Mouse (Mus musculus): ENCODE measurements around the gene Keap1. TPM values are rescaled to one million over a fixed set of nuclear protein-coding genes. Genes with fewer than 3 reads are reported as not detected.
"Not testable (repeated sequence)": the region's sequence is repeated elsewhere in the genome, so short reads cannot be mapped to it uniquely, and the experiment has no call there.

Keap1 gene
- polyA plus RNA-seq, 1 experiment from 2014 or later: 78.5 TPM

GRCm38 (mm10) chr9:21196521-21197433, 42.4 kb downstream of the Keap1 start:
- H3K9me3 ChIP-seq (ENCODE audit: control insufficient read depth, low read length): no peaks in the 10 kb centered on the region
- H3K36me3 ChIP-seq (ENCODE audit: control insufficient read depth, insufficient read depth): no peaks in the 10 kb centered on the region
- peaks cover 18% of the 10 kb centered on the region for H3K4me1 ChIP-seq (replicated peaks; ENCODE audit: control insufficient read depth, insufficient read depth, low read length)
- H3K4me3 ChIP-seq (replicated peaks; ENCODE audit: low read length): peak overlapping the region; percentile 59
- ATAC-seq: peak; percentile 85
- peak overlapping the region; percentile 43; the same call in 1 of the 2 replicates for H3K27ac ChIP-seq (ENCODE audit: low read length)
- no peaks in the 10 kb centered on the region for H3K27me3 ChIP-seq (replicated peaks; ENCODE audit: control insufficient read depth, insufficient read depth, low read length)
- H3K9ac ChIP-seq (replicated peaks; ENCODE audit: low read depth, low read length): peak overlapping the region; percentile 69
- peak overlapping the region; percentile 64 for H3K4me2 ChIP-seq (ENCODE audit: low read length)
- 20% methylated on average over 18 of the region's 19 CpGs for WGBS

GRCm38 (mm10) chr9:21195736-21196505, 43.2 kb downstream of the Keap1 start:
- H3K4me3 ChIP-seq (replicated peaks; ENCODE audit: low read length); H3K9me3 ChIP-seq (ENCODE audit: control insufficient read depth, low read length); H3K9ac ChIP-seq (replicated peaks; ENCODE audit: low read depth, low read length); H3K36me3 ChIP-seq (ENCODE audit: control insufficient read depth, insufficient read depth); H3K27ac ChIP-seq (ENCODE audit: low read length); H3K4me2 ChIP-seq (ENCODE audit: low read length); H3K27me3 ChIP-seq (replicated peaks; ENCODE audit: control insufficient read depth, insufficient read depth, low read length): not testable (repeated sequence)
- 47% methylated on average over 7 of the region's 7 CpGs for WGBS
- H3K4me1 ChIP-seq (replicated peaks; ENCODE audit: control insufficient read depth, insufficient read depth, low read length): peaks cover 18% of the 10 kb centered on the region
- peak; percentile 21 for ATAC-seq

- no peak overlapping the region for H3K9ac ChIP-seq (replicated peaks; ENCODE audit: low read depth, low read length)
- H3K27me3 ChIP-seq (replicated peaks; ENCODE audit: control insufficient read depth, insufficient read depth, low read length): no peaks in the 10 kb centered on the region
- H3K36me3 ChIP-seq (ENCODE audit: control insufficient read depth, insufficient read depth): no peaks in the 10 kb centered on the region
- 75% methylated on average over 4 of the region's 4 CpGs for WGBS
- H3K9me3 ChIP-seq (ENCODE audit: control insufficient read depth, low read length): no peaks in the 10 kb centered on the region
- H3K4me3 ChIP-seq (replicated peaks; ENCODE audit: low read length): no peak overlapping the region
- ATAC-seq: no peak
- H3K4me2 ChIP-seq (ENCODE audit: low read length): no peak overlapping the region
- peaks cover 18% of the 10 kb centered on the region for H3K4me1 ChIP-seq (replicated peaks; ENCODE audit: control insufficient read depth, insufficient read depth, low read length)
- no peak overlapping the region for H3K27ac ChIP-seq (ENCODE audit: low read length)
Measured at GRCm38 (mm10) chr9:21194787-21195493, 44.2 kb downstream of the Keap1 start.

GRCm38 (mm10) chr9:21193786-21194185, 45.4 kb downstream of the Keap1 start:
- Histone ChIP-seq H3K9ac (replicated peaks; ENCODE audit: low read depth, low read length) (no peak overlapping the region), H3K27ac (ENCODE audit: low read length) (no peak overlapping the region)
- WGBS: 90% methylated on average over 3 of the region's 3 CpGs

GRCm38 (mm10) chr9:21190670-21191069, 48.5 kb downstream of the Keap1 start:
- H3K9ac ChIP-seq (replicated peaks; ENCODE audit: low read depth, low read length): no peak overlapping the region
- WGBS: 73% methylated on average over 3 of the region's 3 CpGs
- no peak overlapping the region for H3K4me2 ChIP-seq (ENCODE audit: low read length)
- no peaks in the 10 kb centered on the region for H3K9me3 ChIP-seq (ENCODE audit: control insufficient read depth, low read length)
- H3K36me3 ChIP-seq (ENCODE audit: control insufficient read depth, insufficient read depth): no peaks in the 10 kb centered on the region
- no peak for ATAC-seq
- no peak overlapping the region for H3K4me3 ChIP-seq (replicated peaks; ENCODE audit: low read length)
- H3K27me3 ChIP-seq (replicated peaks; ENCODE audit: control insufficient read depth, insufficient read depth, low read length): no peaks in the 10 kb centered on the region
- no peak overlapping the region for H3K27ac ChIP-seq (ENCODE audit: low read length)
- H3K4me1 ChIP-seq (replicated peaks; ENCODE audit: control insufficient read depth, insufficient read depth, low read length): no peaks in the 10 kb centered on the region

More at GRCm38 (mm10) chr9:21193786-21194185, 45.4 kb downstream of the Keap1 start:
- Histone ChIP-seq H3K4me1 (replicated peaks; ENCODE audit: control insufficient read depth, insufficient read depth, low read length) (peaks cover 18% of the 10 kb centered on the region), H3K27me3 (replicated peaks; ENCODE audit: control insufficient read depth, insufficient read depth, low read length) (no peaks in the 10 kb centered on the region), H3K9me3 (ENCODE audit: control insufficient read depth, low read length) (no peaks in the 10 kb centered on the region), H3K4me3 (replicated peaks; ENCODE audit: low read length) (no peak overlapping the region), H3K4me2 (ENCODE audit: low read length) (no peak overlapping the region), H3K36me3 (ENCODE audit: control insufficient read depth, insufficient read depth) (no peaks in the 10 kb centered on the region)
- ATAC-seq: no peak

- 47% methylated on average over 7 of the region's 7 CpGs for WGBS
- no peaks in the 10 kb centered on the region for H3K27me3 ChIP-seq (replicated peaks; ENCODE audit: control insufficient read depth, insufficient read depth, low read length)
- no peaks in the 10 kb centered on the region for H3K4me1 ChIP-seq (replicated peaks; ENCODE audit: control insufficient read depth, insufficient read depth, low read length)
Measured at GRCm38 (mm10) chr9:21189905-21190304, 49.3 kb downstream of the Keap1 start.

GRCm38 (mm10) chr9:21185436-21185835, 53.7 kb downstream of the Keap1 start:
- H3K27ac ChIP-seq (ENCODE audit: low read length): no peak overlapping the region
- no peak overlapping the region for H3K9ac ChIP-seq (replicated peaks; ENCODE audit: low read depth, low read length)
- H3K9me3 ChIP-seq (ENCODE audit: control insufficient read depth, low read length): no peaks in the 10 kb centered on the region
- H3K27me3 ChIP-seq (replicated peaks; ENCODE audit: control insufficient read depth, insufficient read depth, low read length): peaks cover 10% of the 10 kb centered on the region; the same call in 1 of the 2 replicates
- H3K4me3 ChIP-seq (replicated peaks; ENCODE audit: low read length): no peak overlapping the region
- no peak overlapping the region for H3K4me2 ChIP-seq (ENCODE audit: low read length)
- WGBS: 84% methylated on average over 5 of the region's 5 CpGs
- peaks cover 5% of the 10 kb centered on the region; the same call in 1 of the 2 replicates for H3K4me1 ChIP-seq (replicated peaks; ENCODE audit: control insufficient read depth, insufficient read depth, low read length)
- no peak for ATAC-seq
- H3K36me3 ChIP-seq (ENCODE audit: control insufficient read depth, insufficient read depth): no peaks in the 10 kb centered on the region

More at GRCm38 (mm10) chr9:21189905-21190304, 49.3 kb downstream of the Keap1 start:
- no peaks in the 10 kb centered on the region for H3K9me3 ChIP-seq (ENCODE audit: control insufficient read depth, low read length)
- no peak overlapping the region for H3K27ac ChIP-seq (ENCODE audit: low read length)
- no peaks in the 10 kb centered on the region for H3K36me3 ChIP-seq (ENCODE audit: control insufficient read depth, insufficient read depth)
- ATAC-seq: no peak
- no peak overlapping the region for H3K9ac ChIP-seq (replicated peaks; ENCODE audit: low read depth, low read length)
- no peak overlapping the region for H3K4me3 ChIP-seq (replicated peaks; ENCODE audit: low read length)
- no peak overlapping the region for H3K4me2 ChIP-seq (ENCODE audit: low read length)

GRCm38 (mm10) chr9:21184733-21185132, 54.4 kb downstream of the Keap1 start:
- H3K36me3 ChIP-seq (ENCODE audit: control insufficient read depth, insufficient read depth): no peaks in the 10 kb centered on the region
- peaks cover 5% of the 10 kb centered on the region; the same call in 1 of the 2 replicates for H3K4me1 ChIP-seq (replicated peaks; ENCODE audit: control insufficient read depth, insufficient read depth, low read length)
- H3K9me3 ChIP-seq (ENCODE audit: control insufficient read depth, low read length): no peaks in the 10 kb centered on the region
- 28% methylated on average over 2 of the region's 2 CpGs for WGBS
- H3K4me2 ChIP-seq (ENCODE audit: low read length): no peak overlapping the region
- no peak overlapping the region for H3K27ac ChIP-seq (ENCODE audit: low read length)
- H3K27me3 ChIP-seq (replicated peaks; ENCODE audit: control insufficient read depth, insufficient read depth, low read length): peaks cover 10% of the 10 kb centered on the region; the same call in 1 of the 2 replicates
- no peak overlapping the region for H3K9ac ChIP-seq (replicated peaks; ENCODE audit: low read depth, low read length)
- H3K4me3 ChIP-seq (replicated peaks; ENCODE audit: low read length): no peak overlapping the region
- ATAC-seq: no peak

All from forebrain, embryonic 16.5 days (tissue).